Mouse (Mus musculus) MEL (cell line): Measurements from ENCODE around the gene Cnrip1. TPM values are rescaled to one million over a fixed set of nuclear protein-coding genes. Genes with fewer than 3 reads are reported as not detected.

Experiments used
- DNase-seq: peaks from one replicate; pipeline ENCODE4 v3.0.0; 2011; ENCODE audit warnings: low read depth, low spot score
- H3K27ac ChIP-seq: 2 replicates; pipeline ENCODE4 v1.5.1; 2012; ENCODE audit warnings: low read depth, mild to moderate bottlenecking, control low read depth, low read length, moderate library complexity; ENCODE audit not compliant: control insufficient read depth
- H3K27me3 ChIP-seq, 2 experiments: fragments of 150-350 bp in 1 of 2; sonication (generic) in 1 of 2; 2 replicates each; pipeline ENCODE4 v1.6.1; 2012; ENCODE audit warnings: low read length in 2 of 2, mild to moderate bottlenecking in 2 of 2, improper control_type of control experiment in 1 of 2, moderate library complexity in 1 of 2; ENCODE audit not compliant: insufficient read depth in 2 of 2, control insufficient read depth in 1 of 2
- H3K36me3 ChIP-seq, 2 experiments: 2 replicates each; pipeline ENCODE4 v1.6.1; 2012 to 2014; ENCODE audit warnings: low read length in 2 of 2, improper control_type of control experiment in 1 of 2, inconsistent platforms in 1 of 2, mild to moderate bottlenecking in 1 of 2; ENCODE audit not compliant: insufficient read depth in 2 of 2, control insufficient read depth in 1 of 2
- H3K4me1 ChIP-seq, 2 experiments: fragments of 150-350 bp in 1 of 2; sonication (generic) in 1 of 2; 2 replicates each; pipeline ENCODE4 v1.6.1; 2012; ENCODE audit warnings: low read length in 2 of 2, improper control_type of control experiment in 1 of 2, mild to moderate bottlenecking in 1 of 2; ENCODE audit not compliant: insufficient read depth in 2 of 2, control insufficient read depth in 1 of 2
- H3K4me3 ChIP-seq, 2 experiments: fragments of 150-350 bp in 1 of 2; sonication (generic) in 1 of 2; 2 replicates each; pipeline ENCODE4 v1.5.1; 2012; ENCODE audit warnings: low read depth in 2 of 2, low read length in 2 of 2, mild to moderate bottlenecking in 2 of 2, moderate library complexity in 2 of 2, control low read depth in 1 of 2, improper control_type of control experiment in 1 of 2; ENCODE audit not compliant: control insufficient read depth in 1 of 2, insufficient read depth in 1 of 2
- H3K79me2 ChIP-seq: 2 replicates; pipeline ENCODE4 v1.6.1; 2012; ENCODE audit warnings: mild to moderate bottlenecking, low read length, moderate library complexity; ENCODE audit not compliant: control insufficient read depth, poor library complexity, insufficient read depth
- H3K9ac ChIP-seq: 2 replicates; pipeline ENCODE4 v1.6.1; 2012; ENCODE audit warnings: low read depth, mild to moderate bottlenecking, control low read depth, low read length, moderate library complexity; ENCODE audit not compliant: control insufficient read depth, poor library complexity, severe bottlenecking
- H3K9me3 ChIP-seq: fragments of 150-350 bp; sonication (generic); replicated peaks from 2 replicates; pipeline ENCODE4 v1.6.1; 2012; ENCODE audit warnings: mild to moderate bottlenecking, low read length, improper control_type of control experiment, moderate library complexity; ENCODE audit not compliant: insufficient read depth
- CHD1 ChIP-seq: IDR thresholded peaks from 2 replicates; pipeline ENCODE4 v1.6.1; 2012; ENCODE audit warnings: low read depth, mild to moderate bottlenecking, inconsistent platforms, low read length, improper control_type of control experiment
- CHD2 ChIP-seq: IDR thresholded peaks from 2 replicates; pipeline ENCODE4 v1.6.1; 2011; ENCODE audit warnings: low read length, improper control_type of control experiment
- E2F4 ChIP-seq: IDR thresholded peaks from 2 replicates; pipeline ENCODE4 v1.6.1; 2011; ENCODE audit warnings: low read depth, low read length, improper control_type of control experiment, borderline replicate concordance
- EP300 ChIP-seq, 2 experiments: IDR thresholded peaks; 2 replicates each; pipeline ENCODE4 v1.6.1; 2011; ENCODE audit warnings: improper control_type of control experiment in 2 of 2, low read length in 2 of 2, low read depth in 1 of 2, mild to moderate bottlenecking in 1 of 2
- ETS1 ChIP-seq: IDR thresholded peaks from 2 replicates; pipeline ENCODE4 v1.6.1; 2012; ENCODE audit warnings: low read depth, mild to moderate bottlenecking, inconsistent platforms, low read length, improper control_type of control experiment, moderate library complexity
- GABPA ChIP-seq: IDR thresholded peaks from 2 replicates; pipeline ENCODE4 v1.6.1; 2012; ENCODE audit warnings: low read depth, mild to moderate bottlenecking, inconsistent platforms, low read length, improper control_type of control experiment, moderate library complexity
- HCFC1 ChIP-seq: IDR thresholded peaks from 2 replicates; pipeline ENCODE4 v1.6.1; 2012; ENCODE audit warnings: low read depth, mild to moderate bottlenecking, inconsistent platforms, low read length, improper control_type of control experiment, moderate library complexity
- KAT2A ChIP-seq: conservative IDR thresholded peaks from 2 replicates; pipeline ENCODE4 v1.6.1; 2012; ENCODE audit warnings: low read depth, low read length, improper control_type of control experiment, inconsistent platforms
- MAFK ChIP-seq: IDR thresholded peaks from 2 replicates; pipeline ENCODE4 v1.6.1; 2011; ENCODE audit warnings: low read depth, mild to moderate bottlenecking, low read length, improper control_type of control experiment, borderline replicate concordance
- MAX ChIP-seq: IDR thresholded peaks from 2 replicates; pipeline ENCODE4 v1.6.1; 2011; ENCODE audit warnings: low read length, improper control_type of control experiment
- MXI1 ChIP-seq: IDR thresholded peaks from 2 replicates; pipeline ENCODE4 v1.6.1; 2011; ENCODE audit warnings: mild to moderate bottlenecking, low read depth, low read length, improper control_type of control experiment
- MYB ChIP-seq: IDR thresholded peaks from 2 replicates; pipeline ENCODE4 v1.6.1; 2011; ENCODE audit warnings: mild to moderate bottlenecking, low read depth, low read length, improper control_type of control experiment
- MYC ChIP-seq: IDR thresholded peaks from 2 replicates; pipeline ENCODE4 v1.6.1; 2011; ENCODE audit warnings: low read depth, mild to moderate bottlenecking, low read length, improper control_type of control experiment, moderate library complexity
- NELFE ChIP-seq: IDR thresholded peaks from 2 replicates; pipeline ENCODE4 v1.6.1; 2011; ENCODE audit warnings: low read depth, low read length, improper control_type of control experiment
- NRF1 ChIP-seq: IDR thresholded peaks from 2 replicates; pipeline ENCODE4 v1.6.1; 2014; ENCODE audit warnings: low read depth, mild to moderate bottlenecking, inconsistent platforms, low read length, improper control_type of control experiment, moderate library complexity; ENCODE audit not compliant: poor library complexity, insufficient read depth, severe bottlenecking
- POLR2A ChIP-seq, 2 experiments: IDR thresholded peaks; 2 replicates each; pipeline ENCODE4 v1.6.1; 2011 to 2012; ENCODE audit warnings: low read length in 2 of 2, mild to moderate bottlenecking in 2 of 2, control low read depth in 1 of 2, improper control_type of control experiment in 1 of 2, low read depth in 1 of 2, moderate library complexity in 1 of 2; ENCODE audit not compliant: control insufficient read depth in 1 of 2, insufficient read depth in 1 of 2, poor library complexity in 1 of 2
- POLR2AphosphoS2 ChIP-seq: IDR thresholded peaks from 2 replicates; pipeline ENCODE4 v1.6.1; 2011; ENCODE audit warnings: low read length, improper control_type of control experiment
- POLR2AphosphoS5 ChIP-seq: IDR thresholded peaks from 2 replicates; pipeline ENCODE4 v1.6.1; 2012; ENCODE audit warnings: low read depth, borderline replicate concordance, mild to moderate bottlenecking, inconsistent platforms, low read length, moderate library complexity, mixed read lengths
- RCOR1 ChIP-seq: IDR thresholded peaks from 2 replicates; pipeline ENCODE4 v1.6.1; 2012; ENCODE audit warnings: low read depth, mild to moderate bottlenecking, inconsistent platforms, low read length, improper control_type of control experiment
- SIN3A ChIP-seq: IDR thresholded peaks from 2 replicates; pipeline ENCODE4 v1.6.1; 2012; ENCODE audit warnings: low read length, improper control_type of control experiment, inconsistent platforms
- SMC3 ChIP-seq: IDR thresholded peaks from 2 replicates; pipeline ENCODE4 v1.6.1; 2011; ENCODE audit warnings: low read depth, low read length, improper control_type of control experiment
- TAL1 ChIP-seq: IDR thresholded peaks from 2 replicates; pipeline ENCODE4 v1.6.1; 2012; ENCODE audit warnings: mild to moderate bottlenecking, inconsistent platforms, low read length, moderate library complexity, mixed read lengths
- TCF12 ChIP-seq: IDR thresholded peaks from 2 replicates; pipeline ENCODE4 v1.6.1; 2014; ENCODE audit warnings: low read depth, mild to moderate bottlenecking, inconsistent platforms, low read length, improper control_type of control experiment, moderate library complexity
- USF1 ChIP-seq: IDR thresholded peaks from 2 replicates; pipeline ENCODE4 v1.6.1; 2014; ENCODE audit warnings: low read depth, mild to moderate bottlenecking, inconsistent platforms, low read length, improper control_type of control experiment, moderate library complexity
- ZC3H11A ChIP-seq: IDR thresholded peaks from 2 replicates; pipeline ENCODE4 v1.6.1; 2012; ENCODE audit warnings: low read depth, mild to moderate bottlenecking, inconsistent platforms, low read length, improper control_type of control experiment
- ZMIZ1 ChIP-seq: IDR thresholded peaks from 2 replicates; pipeline ENCODE4 v1.6.1; 2012; ENCODE audit warnings: low read depth, mild to moderate bottlenecking, inconsistent platforms, low read length, improper control_type of control experiment, moderate library complexity
- ZNF384 ChIP-seq: IDR thresholded peaks from 2 replicates; pipeline ENCODE4 v1.6.1; 2012; ENCODE audit warnings: low read depth, mild to moderate bottlenecking, inconsistent platforms, low read length, improper control_type of control experiment
- polyA plus RNA-seq, 2 experiments: library from polyadenylated mRNA; stranded (reverse) in 1 of 2; unstranded in 1 of 2; fragments of >175 nt in 1 of 2; fragments of >200 nt in 1 of 2; gene quantifications; 2 replicates each; pipeline versions ENCODE4 v1.2.1 to v1.2.4; 2012; ENCODE audit warnings: low replicate concordance in 2 of 2, low read depth in 1 of 2; ENCODE audit not compliant: insufficient read length in 2 of 2, insufficient read depth in 1 of 2, missing spikeins in 1 of 2
- total RNA-seq: library from RNA; depleted of rRNA; stranded (reverse); fragments of 300-350 nt; gene quantifications from 2 replicates; pipeline ENCODE4 v1.2.3, GENCODE M21; 2012; rRNA removed

Gene Cnrip1
- total RNA-seq (not detected in 2 replicates), polyA plus RNA-seq (not detected)

GRCm38 (mm10) chr11:17051545-17052475 lies at the start of gene Cnrip1, which contains the start of gene Plek:
Cnrip1 (plus strand) TSS chr11:17051586.
Plek (minus strand) TSS chr11:17052381.
- H3K9me3 ChIP-seq: no peaks in the 10 kb centered on the region
- H3K4me3 ChIP-seq: no peak within 1 kb of the TSS
- no peaks in the 10 kb centered on the region for H3K79me2 ChIP-seq
- H3K9ac ChIP-seq: no peak within 1 kb of the TSS
- no peak for DNase-seq
- no peak within 1 kb of the TSS for H3K27ac ChIP-seq
- peaks cover 3 to 4% of the 10 kb centered on the region in 2 experiments; a peak in 3 of 4 replicates for H3K27me3 ChIP-seq
- H3K36me3 ChIP-seq: no peaks in the 10 kb centered on the region
- TF ChIP-seq TAL1 (no peak), MAFK (no peak), POLR2AphosphoS5 (no peak), MXI1 (no peak), ZNF384 (no peak), SMC3 (no peak), CHD2 (no peak), MYB (no peak), USF1 (no peak), CHD1 (no peak), ZC3H11A (no peak), KAT2A (no peak), E2F4 (no peak)
- H3K4me1 ChIP-seq: no peaks in the 10 kb centered on the region

- H3K4me1 ChIP-seq: peaks cover 40 to 52% of the 10 kb centered on the region in 2 experiments
- no peaks in the 10 kb centered on the region for H3K9me3 ChIP-seq
- peak; percentile 82 for DNase-seq
- H3K36me3 ChIP-seq: peaks cover 9 to 60% of the 10 kb centered on the region in 2 experiments
- peak overlapping the region; percentile 73 for H3K9ac ChIP-seq
- H3K79me2 ChIP-seq: peaks cover 69% of the 10 kb centered on the region
- H3K27ac ChIP-seq: peak overlapping the region; percentile 100
- H3K27me3 ChIP-seq: no peaks in the 10 kb centered on the region
- H3K4me3 ChIP-seq: peak overlapping the region; percentile 14 to 19; a peak in 3 of 4 replicates
- TF ChIP-seq ETS1: peak; percentile 85
- no peak for TF ChIP-seq RCOR1
- no peak for TF ChIP-seq USF1
- TF ChIP-seq MXI1: peak; percentile 34
- TF ChIP-seq MAFK: no peak
- TF ChIP-seq TCF12: no peak
- TF ChIP-seq MYB: no peak
- peak; percentile 59 for TF ChIP-seq SIN3A
- no peak for TF ChIP-seq ZMIZ1
- no peak for TF ChIP-seq HCFC1
- TF ChIP-seq EP300 (IDR thresholded peaks at IDR 0.05; ENCODE audit: low read depth in 1 of 2, low read length in 2 of 2): peak in 1 of 2 experiments; percentile 57; a peak in 2 of 4 replicates
- no peak for TF ChIP-seq E2F4
- TF ChIP-seq NRF1: no peak
- no peak; the same call in 1 of the 2 replicates for TF ChIP-seq MAX
- peak; percentile 75; the same call in 1 of the 2 replicates for TF ChIP-seq MYC
- no peak for TF ChIP-seq POLR2AphosphoS5
- TF ChIP-seq NELFE: no peak
- TF ChIP-seq CHD1: peak; percentile 76; the same call in 1 of the 2 replicates
- no peak for TF ChIP-seq GABPA
- peak in 1 of 2 experiments; percentile 58; a peak in 1 of 4 replicates for TF ChIP-seq POLR2A (IDR thresholded peaks at IDR 0.05; ENCODE audit: control insufficient read depth in 1 of 2, insufficient read depth in 1 of 2, low read depth in 1 of 2, low read length in 2 of 2, poor library complexity in 1 of 2)
- no peak for TF ChIP-seq POLR2AphosphoS2
These were observed 48.5 kb upstream of the Cnrip1 start for GRCm38 (mm10) chr11:17002739-17003373.
